Mouse (Mus musculus) MEL (cell line): Measurements from ENCODE around the gene Tnfrsf23. TPM values are rescaled to one million over a fixed set of nuclear protein-coding genes. Genes with fewer than 3 reads are reported as not detected.

ENCODE experiments used
- DNase-seq: peaks from one replicate; pipeline ENCODE4 v3.0.0; 2011; ENCODE audit warnings: low read depth, low spot score
- H3K27ac ChIP-seq: 2 replicates; pipeline ENCODE4 v1.5.1; 2012; ENCODE audit warnings: low read depth, mild to moderate bottlenecking, control low read depth, low read length, moderate library complexity; ENCODE audit not compliant: control insufficient read depth
- H3K27me3 ChIP-seq, 2 experiments: fragments of 150-350 bp in 1 of 2; sonication (generic) in 1 of 2; 2 replicates each; pipeline ENCODE4 v1.6.1; 2012; ENCODE audit warnings: low read length in 2 of 2, mild to moderate bottlenecking in 2 of 2, improper control_type of control experiment in 1 of 2, moderate library complexity in 1 of 2; ENCODE audit not compliant: insufficient read depth in 2 of 2, control insufficient read depth in 1 of 2
- H3K36me3 ChIP-seq, 2 experiments: 2 replicates each; pipeline ENCODE4 v1.6.1; 2012 to 2014; ENCODE audit warnings: low read length in 2 of 2, improper control_type of control experiment in 1 of 2, inconsistent platforms in 1 of 2, mild to moderate bottlenecking in 1 of 2; ENCODE audit not compliant: insufficient read depth in 2 of 2, control insufficient read depth in 1 of 2
- H3K4me1 ChIP-seq, 2 experiments: fragments of 150-350 bp in 1 of 2; sonication (generic) in 1 of 2; 2 replicates each; pipeline ENCODE4 v1.6.1; 2012; ENCODE audit warnings: low read length in 2 of 2, improper control_type of control experiment in 1 of 2, mild to moderate bottlenecking in 1 of 2; ENCODE audit not compliant: insufficient read depth in 2 of 2, control insufficient read depth in 1 of 2
- H3K4me3 ChIP-seq, 2 experiments: fragments of 150-350 bp in 1 of 2; sonication (generic) in 1 of 2; 2 replicates each; pipeline ENCODE4 v1.5.1; 2012; ENCODE audit warnings: low read depth in 2 of 2, low read length in 2 of 2, mild to moderate bottlenecking in 2 of 2, moderate library complexity in 2 of 2, control low read depth in 1 of 2, improper control_type of control experiment in 1 of 2; ENCODE audit not compliant: control insufficient read depth in 1 of 2, insufficient read depth in 1 of 2
- H3K79me2 ChIP-seq: 2 replicates; pipeline ENCODE4 v1.6.1; 2012; ENCODE audit warnings: mild to moderate bottlenecking, low read length, moderate library complexity; ENCODE audit not compliant: control insufficient read depth, poor library complexity, insufficient read depth
- H3K9ac ChIP-seq: 2 replicates; pipeline ENCODE4 v1.6.1; 2012; ENCODE audit warnings: low read depth, mild to moderate bottlenecking, control low read depth, low read length, moderate library complexity; ENCODE audit not compliant: control insufficient read depth, poor library complexity, severe bottlenecking
- H3K9me3 ChIP-seq: fragments of 150-350 bp; sonication (generic); replicated peaks from 2 replicates; pipeline ENCODE4 v1.6.1; 2012; ENCODE audit warnings: mild to moderate bottlenecking, low read length, improper control_type of control experiment, moderate library complexity; ENCODE audit not compliant: insufficient read depth
- CTCF ChIP-seq, 3 experiments: IDR thresholded peaks in 2 of 3; conservative IDR thresholded peaks in 1 of 3; 2 replicates each; pipeline ENCODE4 v1.5.1; 2011 to 2012; ENCODE audit warnings: low read length in 3 of 3, low read depth in 2 of 3, mild to moderate bottlenecking in 2 of 3, improper control_type of control experiment in 1 of 3, inconsistent platforms in 1 of 3, mixed read lengths in 1 of 3, moderate library complexity in 1 of 3; ENCODE audit not compliant: control insufficient read depth in 1 of 3, insufficient read depth in 1 of 3, poor library complexity in 1 of 3, severe bottlenecking in 1 of 3
- E2F4 ChIP-seq: IDR thresholded peaks from 2 replicates; pipeline ENCODE4 v1.6.1; 2011; ENCODE audit warnings: low read depth, low read length, improper control_type of control experiment, borderline replicate concordance
- EP300 ChIP-seq, 2 experiments: IDR thresholded peaks; 2 replicates each; pipeline ENCODE4 v1.6.1; 2011; ENCODE audit warnings: improper control_type of control experiment in 2 of 2, low read length in 2 of 2, low read depth in 1 of 2, mild to moderate bottlenecking in 1 of 2
- ETS1 ChIP-seq: IDR thresholded peaks from 2 replicates; pipeline ENCODE4 v1.6.1; 2012; ENCODE audit warnings: low read depth, mild to moderate bottlenecking, inconsistent platforms, low read length, improper control_type of control experiment, moderate library complexity
- GATA1 ChIP-seq: IDR thresholded peaks from 2 replicates; pipeline ENCODE4 v1.6.1; 2011; ENCODE audit warnings: low read depth, low read length, improper control_type of control experiment
- HCFC1 ChIP-seq: IDR thresholded peaks from 2 replicates; pipeline ENCODE4 v1.6.1; 2012; ENCODE audit warnings: low read depth, mild to moderate bottlenecking, inconsistent platforms, low read length, improper control_type of control experiment, moderate library complexity
- JUND ChIP-seq: IDR thresholded peaks from 2 replicates; pipeline ENCODE4 v1.6.1; 2011; ENCODE audit warnings: low read depth, mild to moderate bottlenecking, improper control_type of control experiment, low read length
- MAZ ChIP-seq: IDR thresholded peaks from 2 replicates; pipeline ENCODE4 v1.6.1; 2012; ENCODE audit warnings: low read depth, mild to moderate bottlenecking, inconsistent platforms, low read length, improper control_type of control experiment
- MXI1 ChIP-seq: IDR thresholded peaks from 2 replicates; pipeline ENCODE4 v1.6.1; 2011; ENCODE audit warnings: mild to moderate bottlenecking, low read depth, low read length, improper control_type of control experiment
- POLR2A ChIP-seq, 2 experiments: IDR thresholded peaks; 2 replicates each; pipeline ENCODE4 v1.6.1; 2011 to 2012; ENCODE audit warnings: low read length in 2 of 2, mild to moderate bottlenecking in 2 of 2, control low read depth in 1 of 2, improper control_type of control experiment in 1 of 2, low read depth in 1 of 2, moderate library complexity in 1 of 2; ENCODE audit not compliant: control insufficient read depth in 1 of 2, insufficient read depth in 1 of 2, poor library complexity in 1 of 2
- SIN3A ChIP-seq: IDR thresholded peaks from 2 replicates; pipeline ENCODE4 v1.6.1; 2012; ENCODE audit warnings: low read length, improper control_type of control experiment, inconsistent platforms
- SMC3 ChIP-seq: IDR thresholded peaks from 2 replicates; pipeline ENCODE4 v1.6.1; 2011; ENCODE audit warnings: low read depth, low read length, improper control_type of control experiment
- TBP ChIP-seq: IDR thresholded peaks from 2 replicates; pipeline ENCODE4 v1.8.0; 2011; ENCODE audit warnings: low read depth, low read length, improper control_type of control experiment
- UBTF ChIP-seq: IDR thresholded peaks from 2 replicates; pipeline ENCODE4 v1.6.1; 2012; ENCODE audit warnings: low read depth, mild to moderate bottlenecking, inconsistent platforms, low read length, improper control_type of control experiment, moderate library complexity, borderline replicate concordance; ENCODE audit not compliant: insufficient read depth
- USF2 ChIP-seq, 2 experiments: IDR thresholded peaks; 2 replicates each; pipeline ENCODE4 v1.6.1; 2011 to 2012; ENCODE audit warnings: improper control_type of control experiment in 2 of 2, low read length in 2 of 2, borderline replicate concordance in 1 of 2, inconsistent platforms in 1 of 2, low read depth in 1 of 2, mild to moderate bottlenecking in 1 of 2; ENCODE audit not compliant: insufficient read depth in 1 of 2
- ZNF384 ChIP-seq: IDR thresholded peaks from 2 replicates; pipeline ENCODE4 v1.6.1; 2012; ENCODE audit warnings: low read depth, mild to moderate bottlenecking, inconsistent platforms, low read length, improper control_type of control experiment
- polyA plus RNA-seq, 2 experiments: library from polyadenylated mRNA; stranded (reverse) in 1 of 2; unstranded in 1 of 2; fragments of >175 nt in 1 of 2; fragments of >200 nt in 1 of 2; gene quantifications; 2 replicates each; pipeline versions ENCODE4 v1.2.1 to v1.2.4; 2012; ENCODE audit warnings: low replicate concordance in 2 of 2, low read depth in 1 of 2; ENCODE audit not compliant: insufficient read length in 2 of 2, insufficient read depth in 1 of 2, missing spikeins in 1 of 2
- total RNA-seq: library from RNA; depleted of rRNA; stranded (reverse); fragments of 300-350 nt; gene quantifications from 2 replicates; pipeline ENCODE4 v1.2.3, GENCODE M21; 2012

Gene Tnfrsf23
- total and polyA plus RNA-seq, 3 experiments = not detected

DNA sequence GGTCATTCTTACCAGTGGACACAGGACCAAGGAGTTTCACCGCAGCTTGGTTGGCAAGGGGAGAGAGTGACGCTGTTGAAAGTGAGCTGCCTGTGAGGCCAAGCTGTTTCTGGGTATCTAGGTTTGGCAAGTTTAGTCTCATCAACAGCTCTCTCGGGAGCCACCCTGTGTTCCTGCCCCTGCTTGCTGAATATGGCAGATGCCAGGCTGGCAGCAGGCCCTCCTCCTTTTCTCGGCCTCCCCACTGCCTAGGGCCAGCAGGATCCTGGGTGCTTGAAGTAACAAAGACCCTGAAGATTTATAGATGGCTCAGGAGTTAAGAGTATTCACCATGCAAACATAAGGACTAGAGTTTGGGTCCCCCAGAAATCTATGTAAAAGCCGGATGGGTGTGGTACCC lies 37.0 kb upstream of the Tnfrsf23 start:
- H3K4me1 ChIP-seq = no peaks in the 10 kb centered on the region
- no peak overlapping the region for H3K9ac ChIP-seq
- no peaks in the 10 kb centered on the region for H3K36me3 ChIP-seq
- no peak for DNase-seq
- no peak overlapping the region for H3K27ac ChIP-seq
- H3K27me3 ChIP-seq = peaks cover 0 to 1% of the 10 kb centered on the region in 2 experiments; a peak in 3 of 4 replicates
- no peaks in the 10 kb centered on the region for H3K79me2 ChIP-seq
- TF ChIP-seq EP300 (IDR thresholded peaks at IDR 0.05; ENCODE audit: low read depth in 1 of 2, low read length in 2 of 2) (no peak), ZNF384 (no peak), JUND (no peak)
- no peaks in the 10 kb centered on the region for H3K9me3 ChIP-seq
- no peak overlapping the region for H3K4me3 ChIP-seq

DNA sequence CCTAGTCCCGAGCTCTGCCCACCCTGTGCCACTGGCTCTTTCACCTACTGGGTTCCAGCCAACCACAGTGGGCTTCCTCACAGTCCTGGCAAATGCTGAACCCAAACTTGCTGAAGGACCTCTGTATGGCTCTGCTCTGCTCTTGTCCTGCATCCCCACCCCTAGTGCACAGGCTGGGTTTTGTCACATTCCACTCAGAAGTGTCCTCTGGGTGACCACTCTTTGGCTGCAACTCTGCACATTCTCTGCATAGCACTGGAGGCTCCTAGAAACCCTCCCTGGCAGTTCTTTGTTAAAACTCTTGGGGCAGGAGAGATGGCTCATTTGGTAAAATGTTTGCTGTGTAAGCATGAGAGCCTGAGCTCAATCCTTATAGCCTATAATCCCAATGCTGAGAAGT lies 32.1 kb upstream of the Tnfrsf23 start:
- DNase-seq = no peak
- Histone ChIP-seq H3K27ac (no peak overlapping the region), H3K79me2 (no peaks in the 10 kb centered on the region), H3K27me3 (no peaks in the 10 kb centered on the region; a peak in 2 of 4 replicates), H3K4me3 (no peak overlapping the region), H3K4me1 (no peaks in the 10 kb centered on the region), H3K9me3 (no peaks in the 10 kb centered on the region), H3K9ac (no peak overlapping the region), H3K36me3 (no peaks in the 10 kb centered on the region)
- TF ChIP-seq SMC3 (no peak), UBTF (no peak), ZNF384 (no peak), JUND (no peak), MXI1 (no peak), E2F4 (no peak), ETS1 (no peak), SIN3A (no peak), GATA1 (no peak), POLR2A (IDR thresholded peaks at IDR 0.05; ENCODE audit: control insufficient read depth in 1 of 2, insufficient read depth in 1 of 2, low read depth in 1 of 2, low read length in 2 of 2, poor library complexity in 1 of 2) (no peak), MAZ (no peak), CTCF (IDR thresholded peaks at IDR 0.05 in 2 of 3, conservative IDR thresholded peaks at IDR 0.05 in 1 of 3; ENCODE audit: control insufficient read depth in 1 of 3, insufficient read depth in 1 of 3, low read depth in 2 of 3, low read length in 3 of 3, poor library complexity in 1 of 3, severe bottlenecking in 1 of 3) (no peak), TBP (no peak), USF2 (IDR thresholded peaks at IDR 0.05; ENCODE audit: borderline replicate concordance in 1 of 2, insufficient read depth in 1 of 2, low read depth in 1 of 2, low read length in 2 of 2) (no peak), HCFC1 (no peak)
